Mouse (Mus musculus) kidney, adult 2 months (tissue): ENCODE data around the gene Cabin1. TPM values are rescaled to one million over a fixed set of nuclear protein-coding genes. Genes with fewer than 3 reads are reported as not detected.

Source experiments
- DNase-seq: peaks from one replicate; pipeline ENCODE4 v3.0.0; 2021
- H3K27ac ChIP-seq: fragments of 200-500 bp; 2 replicates; pipeline ENCODE4 v1.5.1; 2012; ENCODE audit warnings: low read depth, low read length, control low read depth, inconsistent platforms; ENCODE audit not compliant: insufficient read depth
- H3K27me3 ChIP-seq: fragments of 200-500 bp; replicated peaks from 2 replicates; pipeline ENCODE4 v1.6.1; 2012; ENCODE audit warnings: mild to moderate bottlenecking, moderate library complexity, low read length, inconsistent platforms; ENCODE audit not compliant: control insufficient read depth, insufficient read depth
- H3K36me3 ChIP-seq: fragments of 200-500 bp; 2 replicates; pipeline ENCODE4 v1.6.1; 2012; ENCODE audit warnings: mild to moderate bottlenecking, moderate library complexity, low read length, inconsistent platforms; ENCODE audit not compliant: control insufficient read depth, insufficient read depth
- H3K4me1 ChIP-seq: fragments of 200-500 bp; 2 replicates; pipeline ENCODE4 v1.6.1; 2011; ENCODE audit warnings: low read length; ENCODE audit not compliant: control insufficient read depth, insufficient read depth
- H3K4me3 ChIP-seq: fragments of 200-500 bp; 2 replicates; pipeline ENCODE4 v1.5.1; 2011; ENCODE audit warnings: mild to moderate bottlenecking, low read depth, low read length, control low read depth; ENCODE audit not compliant: insufficient read depth
- CTCF ChIP-seq: fragments of 200-500 bp; conservative IDR thresholded peaks from 2 replicates; pipeline ENCODE4 v1.5.1; 2011; ENCODE audit warnings: low read depth, mild to moderate bottlenecking, control low read depth, low read length, moderate library complexity, mixed read lengths; ENCODE audit not compliant: insufficient read depth, insufficient read length
- POLR2A ChIP-seq: fragments of 200-500 bp; IDR thresholded peaks from one replicate; pipeline ENCODE4 v1.6.1; 2011; ENCODE audit warnings: low read depth, low read length, control low read depth
- WGBS: fragments of 180-500 bp; shearing (Covaris S2); methylation state at CpG from one replicate; pipeline ENCODE4 v1.1.7; 2018; 5-methylcytosine and 5-hydroxymethylcytosine counted together
- polyA plus RNA-seq: library from polyadenylated mRNA; depleted of rRNA; stranded (reverse); fragments of >200 nt; gene quantifications from 2 replicates; pipeline ENCODE4 v1.2.3, GENCODE M21; 2012

The Cabin1 gene
- polyA plus RNA-seq, 1 experiment: 24.6 TPM

DNA sequence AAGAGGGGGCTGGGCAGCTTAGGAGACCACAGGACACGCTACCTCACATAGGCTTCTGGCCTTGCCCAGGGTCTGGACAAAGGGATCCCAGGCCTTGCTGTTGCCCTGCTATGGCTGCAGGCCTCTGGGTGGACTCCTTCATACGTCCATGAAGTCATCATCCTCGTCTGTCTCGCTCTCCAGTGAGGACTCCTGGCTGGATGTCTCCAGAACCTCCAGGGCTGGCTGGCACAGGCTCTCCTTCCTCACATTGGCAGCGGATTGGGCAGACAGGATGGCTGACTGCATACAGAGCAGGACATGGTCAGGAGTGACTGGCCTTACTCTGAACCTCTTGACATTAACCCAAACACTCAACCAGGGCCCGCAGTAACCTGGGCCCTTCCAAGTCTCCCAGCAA lies 117.7 kb downstream of the Cabin1 start:
- H3K4me3 ChIP-seq: no peak overlapping the region
- no peak for DNase-seq
- TF ChIP-seq CTCF (no peak), POLR2A (no peak)
- H3K27ac ChIP-seq: no peak overlapping the region
- H3K36me3 ChIP-seq: no peaks in the 10 kb centered on the region
- no peaks in the 10 kb centered on the region for H3K27me3 ChIP-seq
- 94% methylated on average over 6 of the region's 6 CpGs for WGBS
- H3K4me1 ChIP-seq: peaks cover 7% of the 10 kb centered on the region; the same call in 1 of the 2 replicates

DNA sequence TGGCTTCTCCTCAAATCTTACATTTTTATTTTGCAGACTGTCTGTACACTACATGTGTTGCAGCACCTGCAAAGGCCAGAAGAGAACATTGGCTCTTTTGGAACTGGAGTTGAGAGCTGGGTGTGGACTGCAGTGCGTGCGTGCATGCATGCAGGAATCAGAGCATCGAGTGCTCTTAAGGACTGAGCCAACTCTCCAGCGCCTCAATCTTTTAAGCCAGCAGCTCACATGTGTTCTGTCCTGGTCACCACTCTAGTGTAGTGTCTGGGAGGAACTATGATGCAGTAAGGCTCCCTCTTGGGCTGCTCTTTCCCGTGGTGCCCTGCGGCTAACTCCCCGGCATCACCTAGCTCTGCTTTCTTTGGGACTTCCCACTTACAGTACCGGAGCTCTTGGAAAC lies 118.5 kb downstream of the Cabin1 start:
- Histone ChIP-seq H3K36me3 (no peaks in the 10 kb centered on the region), H3K4me1 (peaks cover 7% of the 10 kb centered on the region; the same call in 1 of the 2 replicates), H3K4me3 (no peak overlapping the region), H3K27me3 (no peaks in the 10 kb centered on the region), H3K27ac (no peak overlapping the region)
- TF ChIP-seq CTCF: no peak
- no peak for TF ChIP-seq POLR2A
- DNase-seq: no peak
- WGBS: 88% methylated on average over 8 of the region's 8 CpGs

DNA sequence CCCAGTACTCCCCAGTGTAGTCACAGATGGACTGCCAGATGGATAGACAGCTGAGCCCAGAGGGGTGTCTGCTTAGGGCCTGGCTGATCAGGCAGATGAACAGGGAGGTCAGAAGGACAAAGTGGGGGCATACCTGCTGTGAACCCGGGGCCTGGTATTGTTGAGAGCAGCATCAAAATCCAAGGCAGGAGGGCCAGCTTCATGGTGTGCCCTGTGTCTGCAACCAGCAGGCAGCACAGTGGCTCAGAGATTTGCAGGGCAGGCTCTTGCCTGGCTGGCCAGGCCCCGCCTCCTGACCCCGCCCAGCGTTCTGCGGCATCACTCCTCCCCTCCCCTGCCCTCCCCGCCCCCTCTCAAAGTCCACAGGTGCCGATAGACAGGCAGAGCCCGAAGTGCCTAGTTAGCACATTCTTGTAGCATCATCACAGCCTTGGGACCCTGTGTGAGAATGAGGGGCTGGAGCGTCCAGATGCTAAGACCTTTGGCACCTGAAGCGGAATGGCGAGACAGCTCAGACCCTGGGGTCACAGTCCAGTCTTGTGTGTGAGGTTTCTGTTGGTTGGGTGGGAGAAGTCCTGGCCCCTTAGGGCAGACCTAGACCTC lies 120.3 kb downstream of the Cabin1 start, which contains the start of gene Susd2:
Gene Susd2 (minus strand): TSS at position 268 of the 603 bp plus-strand sequence.
- no peaks in the 10 kb centered on the region for H3K27me3 ChIP-seq
- H3K27ac ChIP-seq: peak within 1 kb of the TSS; percentile 62
- peak within 1 kb of the TSS; percentile 40; the same call in 1 of the 2 replicates for H3K4me3 ChIP-seq
- peaks cover 7% of the 10 kb centered on the region; the same call in 1 of the 2 replicates for H3K4me1 ChIP-seq
- H3K36me3 ChIP-seq: no peaks in the 10 kb centered on the region
- TF ChIP-seq CTCF (no peak), POLR2A (peak; percentile 85)
- DNase-seq: peak; percentile 95
- 9% methylated on average over 11 of the region's 11 CpGs for WGBS

DNA sequence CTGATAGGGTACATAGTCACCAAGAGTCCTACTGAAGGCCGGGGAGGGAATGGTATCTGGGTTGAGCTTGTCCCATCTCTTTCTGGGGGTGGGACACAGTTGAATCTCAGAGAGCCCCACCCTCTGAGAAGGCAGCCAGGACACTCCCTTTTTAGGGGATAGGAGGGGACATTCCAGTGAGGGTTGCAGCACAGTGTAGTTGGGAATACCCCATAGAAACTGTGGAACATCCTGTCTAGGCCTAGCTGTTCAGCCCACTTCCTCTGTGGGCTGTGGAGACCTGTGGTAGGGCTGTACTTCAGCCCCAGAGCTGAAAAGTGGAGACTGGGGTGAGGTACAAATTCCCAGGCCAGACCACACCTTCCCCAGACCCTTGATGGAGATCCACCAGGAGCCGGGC lies 121.2 kb downstream of the Cabin1 start:
- 67% methylated on average over 2 of the region's 2 CpGs for WGBS
- Histone ChIP-seq H3K4me1 (peaks cover 7% of the 10 kb centered on the region; the same call in 1 of the 2 replicates), H3K27me3 (no peaks in the 10 kb centered on the region), H3K4me3 (peak overlapping the region; percentile 34; the same call in 1 of the 2 replicates), H3K36me3 (no peaks in the 10 kb centered on the region), H3K27ac (peak overlapping the region; percentile 2; the same call in 1 of the 2 replicates)
- DNase-seq: peak; percentile 34
- no peak for TF ChIP-seq POLR2A
- TF ChIP-seq CTCF: no peak

DNA sequence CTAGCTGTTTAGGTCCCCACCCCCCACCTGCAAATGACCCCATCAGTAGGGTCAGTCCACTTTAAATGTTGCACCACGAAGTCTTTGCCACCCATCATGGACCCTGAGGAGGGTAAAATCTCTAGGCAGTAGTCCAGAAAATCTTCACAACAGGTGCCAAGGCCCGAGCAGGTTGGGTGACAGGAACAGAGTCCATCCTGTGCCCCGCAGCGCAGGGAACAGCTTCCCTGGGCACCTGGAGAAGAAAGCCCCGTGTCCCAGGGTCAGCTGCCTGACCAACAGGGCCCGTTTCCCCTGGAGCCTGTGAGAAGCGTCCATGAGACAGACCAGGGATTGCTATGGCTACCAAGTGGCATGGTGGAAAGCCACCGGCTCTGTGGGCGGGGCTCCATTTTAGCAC lies 121.7 kb downstream of the Cabin1 start:
- peak; percentile 68 for DNase-seq
- TF ChIP-seq POLR2A (no peak), CTCF (no peak)
- H3K27ac ChIP-seq: no peak overlapping the region
- no peaks in the 10 kb centered on the region for H3K36me3 ChIP-seq
- no peaks in the 10 kb centered on the region for H3K27me3 ChIP-seq
- H3K4me1 ChIP-seq: peaks cover 7% of the 10 kb centered on the region; the same call in 1 of the 2 replicates
- WGBS: 53% methylated on average over 9 of the region's 9 CpGs
- H3K4me3 ChIP-seq: peak overlapping the region; percentile 34; the same call in 1 of the 2 replicates

DNA sequence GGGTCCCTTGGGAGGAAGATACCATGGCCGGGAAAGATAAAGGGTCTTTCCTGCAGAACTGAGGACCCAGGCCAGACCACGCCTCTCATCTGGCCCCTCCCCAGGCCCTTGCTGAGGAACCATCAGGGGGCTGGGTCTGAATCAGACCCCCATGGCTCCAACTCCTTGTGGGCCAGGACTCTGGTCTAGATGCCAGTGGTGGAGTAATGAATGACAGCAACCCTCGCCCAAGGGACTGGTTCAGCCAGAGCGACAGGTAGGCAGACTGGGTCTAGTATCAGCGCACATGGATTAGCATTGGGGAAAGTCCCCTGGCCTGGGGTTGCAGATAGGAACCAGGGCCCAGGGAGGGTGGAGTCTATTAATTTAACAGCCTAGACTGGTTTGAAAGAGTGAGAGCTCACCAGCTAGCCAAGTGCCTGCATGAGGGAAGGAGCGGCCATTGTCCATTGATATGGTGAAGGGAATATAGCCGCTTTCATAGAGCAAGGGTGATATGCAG lies 122.4 kb downstream of the Cabin1 start:
- Histone ChIP-seq H3K4me3 (no peak overlapping the region), H3K27me3 (no peaks in the 10 kb centered on the region), H3K36me3 (no peaks in the 10 kb centered on the region), H3K4me1 (peaks cover 7% of the 10 kb centered on the region; the same call in 1 of the 2 replicates), H3K27ac (no peak overlapping the region)
- TF ChIP-seq POLR2A (no peak), CTCF (no peak)
- 90% methylated on average over 7 of the region's 7 CpGs for WGBS
- no peak for DNase-seq

DNA sequence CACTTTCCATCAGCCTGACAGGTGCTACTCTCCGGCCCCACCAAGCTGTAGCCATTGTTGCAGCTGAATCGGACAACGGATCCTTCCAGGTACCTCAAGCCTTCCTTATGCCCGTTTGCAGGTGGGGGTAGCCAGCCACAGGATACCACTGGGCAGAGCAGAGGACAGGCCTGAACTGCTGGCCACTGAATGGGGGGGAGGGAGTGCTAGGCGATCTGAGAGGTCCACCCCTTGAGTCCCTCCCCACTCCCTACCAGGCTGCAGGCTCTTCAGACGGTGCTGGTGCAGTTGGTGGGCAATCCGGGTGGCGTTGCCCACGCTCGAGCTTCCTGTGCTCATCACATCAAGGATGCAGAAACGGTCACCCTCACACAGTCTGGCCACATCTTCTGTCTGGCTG lies 126.4 kb downstream of the Cabin1 start:
- Histone ChIP-seq H3K27ac (no peak overlapping the region), H3K27me3 (no peaks in the 10 kb centered on the region), H3K36me3 (no peaks in the 10 kb centered on the region), H3K4me3 (no peak overlapping the region), H3K4me1 (0 out of 2 replicates have a peak, but pooled peaks cover under 1% of the 10 kb centered on the region)
- 89% methylated on average over 11 of the region's 11 CpGs for WGBS
- TF ChIP-seq POLR2A (no peak), CTCF (no peak)
- no peak for DNase-seq
